Mouse (Mus musculus) testis, adult 2 months (tissue): ENCODE data around the gene Gtf3c5. TPM values are rescaled to one million over a fixed set of nuclear protein-coding genes. Genes with fewer than 3 reads are reported as not detected.

ENCODE experiments used
- H3K27ac ChIP-seq: fragments of 200-500 bp; 2 replicates; pipeline ENCODE4 v1.5.1; 2012; ENCODE audit warnings: low read depth, low read length; ENCODE audit not compliant: control insufficient read depth, insufficient read depth
- H3K27me3 ChIP-seq: fragments of 200-500 bp; 2 replicates; pipeline ENCODE4 v1.6.1; 2012; ENCODE audit warnings: mild to moderate bottlenecking, low read length, moderate library complexity; ENCODE audit not compliant: control insufficient read depth, insufficient read depth
- H3K36me3 ChIP-seq: fragments of 200-500 bp; 2 replicates; pipeline ENCODE4 v1.6.1; 2012; ENCODE audit warnings: mild to moderate bottlenecking, low read length; ENCODE audit not compliant: control insufficient read depth, insufficient read depth
- H3K4me1 ChIP-seq: fragments of 200-500 bp; 2 replicates; pipeline ENCODE4 v1.6.1; 2012; ENCODE audit warnings: low read length; ENCODE audit not compliant: control insufficient read depth, insufficient read depth
- H3K4me3 ChIP-seq: fragments of 200-500 bp; 2 replicates; pipeline ENCODE4 v1.5.1; 2012; ENCODE audit warnings: low read depth, mild to moderate bottlenecking, low read length, moderate library complexity, mixed read lengths; ENCODE audit not compliant: control insufficient read depth
- CTCF ChIP-seq: fragments of 200-500 bp; IDR thresholded peaks from 2 replicates; pipeline ENCODE4 v1.5.1; 2012; ENCODE audit warnings: low read depth, mild to moderate bottlenecking, inconsistent platforms, low read length, moderate library complexity; ENCODE audit not compliant: control insufficient read depth, insufficient read depth, insufficient replicate concordance
- POLR2A ChIP-seq: fragments of 200-500 bp; IDR thresholded peaks from 2 replicates; pipeline ENCODE4 v1.6.1; 2012; ENCODE audit warnings: low read depth, mild to moderate bottlenecking, inconsistent platforms, low read length, moderate library complexity; ENCODE audit not compliant: control insufficient read depth
- polyA plus RNA-seq: library from polyadenylated mRNA; depleted of rRNA; stranded (reverse); fragments of >200 nt; gene quantifications from 2 replicates; pipeline ENCODE4 v1.2.3, GENCODE M21; 2012

The Gtf3c5 gene
- polyA plus RNA-seq, 1 experiment, result 17.3 TPM

- Histone ChIP-seq H3K36me3 (no peaks in the 10 kb centered on the region; the same call in 1 of the 2 replicates), H3K27ac (peak overlapping the region; percentile 56), H3K27me3 (no peaks in the 10 kb centered on the region), H3K4me1 (peaks cover 3% of the 10 kb centered on the region; the same call in 1 of the 2 replicates), H3K4me3 (no peak overlapping the region; the same call in 1 of the 2 replicates)
- TF ChIP-seq POLR2A (no peak; the same call in 1 of the 2 replicates), CTCF (no peak)
Observed at GRCm38 (mm10) chr2:28525219-28525942, 58.2 kb downstream of the Gtf3c5 start.

- Histone ChIP-seq H3K27me3 (no peaks in the 10 kb centered on the region), H3K4me3 (no peak overlapping the region), H3K27ac (peak overlapping the region; percentile 9; the same call in 1 of the 2 replicates), H3K4me1 (peaks cover 2% of the 10 kb centered on the region; the same call in 1 of the 2 replicates), H3K36me3 (no peaks in the 10 kb centered on the region; the same call in 1 of the 2 replicates)
- no peak for TF ChIP-seq POLR2A
- TF ChIP-seq CTCF, result no peak
Observed at GRCm38 (mm10) chr2:28524406-28524805, 59.1 kb downstream of the Gtf3c5 start.

GRCm38 (mm10) chr2:28523643-28524117 is 59.9 kb downstream of the Gtf3c5 start:
- TF ChIP-seq CTCF (no peak), POLR2A (no peak)
- Histone ChIP-seq H3K36me3 (no peaks in the 10 kb centered on the region; the same call in 1 of the 2 replicates), H3K27me3 (no peaks in the 10 kb centered on the region), H3K4me3 (no peak overlapping the region), H3K4me1 (peaks cover 2% of the 10 kb centered on the region; the same call in 1 of the 2 replicates), H3K27ac (no peak overlapping the region; the same call in 1 of the 2 replicates)

GRCm38 (mm10) chr2:28522166-28522565 is 61.4 kb downstream of the Gtf3c5 start:
- Histone ChIP-seq H3K4me1 (peaks cover 2% of the 10 kb centered on the region; the same call in 1 of the 2 replicates), H3K27ac (no peak overlapping the region; the same call in 1 of the 2 replicates), H3K36me3 (no peaks in the 10 kb centered on the region; the same call in 1 of the 2 replicates), H3K27me3 (no peaks in the 10 kb centered on the region), H3K4me3 (no peak overlapping the region)
- TF ChIP-seq POLR2A (no peak), CTCF (no peak)

- H3K27me3 ChIP-seq, result no peaks in the 10 kb centered on the region
- no peaks in the 10 kb centered on the region; the same call in 1 of the 2 replicates for H3K36me3 ChIP-seq
- no peak overlapping the region for H3K4me3 ChIP-seq
- peaks cover 2% of the 10 kb centered on the region; the same call in 1 of the 2 replicates for H3K4me1 ChIP-seq
- H3K27ac ChIP-seq, result no peak overlapping the region
- TF ChIP-seq POLR2A, result no peak
- no peak for TF ChIP-seq CTCF
Observed at GRCm38 (mm10) chr2:28521571-28522151, 61.9 kb downstream of the Gtf3c5 start.

GRCm38 (mm10) chr2:28520581-28520980 is 63.0 kb downstream of the Gtf3c5 start:
- H3K36me3 ChIP-seq, result no peaks in the 10 kb centered on the region; the same call in 1 of the 2 replicates
- no peaks in the 10 kb centered on the region for H3K27me3 ChIP-seq
- no peaks in the 10 kb centered on the region; the same call in 1 of the 2 replicates for H3K4me1 ChIP-seq
- TF ChIP-seq CTCF, result no peak
- TF ChIP-seq POLR2A, result no peak
- no peak overlapping the region for H3K4me3 ChIP-seq
- H3K27ac ChIP-seq, result no peak overlapping the region

GRCm38 (mm10) chr2:28518231-28518630 is 65.3 kb downstream of the Gtf3c5 start:
- Histone ChIP-seq H3K36me3 (peaks cover 2% of the 10 kb centered on the region; the same call in 1 of the 2 replicates), H3K4me1 (peaks cover 22% of the 10 kb centered on the region), H3K4me3 (no peak overlapping the region), H3K27me3 (no peaks in the 10 kb centered on the region), H3K27ac (no peak overlapping the region)
- TF ChIP-seq POLR2A, result no peak
- no peak for TF ChIP-seq CTCF
